Mouse (Mus musculus): ENCODE data around the gene Fosb.

Gene Fosb

GRCm38 (mm10) chr7:19282385-19282784, 27.5 kb downstream of the Fosb start, which contains the start of gene Rtn2:
Gene Rtn2 (plus strand): TSS chr7:19282624.
- peak; percentile 74 to 76 for DNase-seq (ENCODE audit: low spot score in 2 of 2)

DNA sequence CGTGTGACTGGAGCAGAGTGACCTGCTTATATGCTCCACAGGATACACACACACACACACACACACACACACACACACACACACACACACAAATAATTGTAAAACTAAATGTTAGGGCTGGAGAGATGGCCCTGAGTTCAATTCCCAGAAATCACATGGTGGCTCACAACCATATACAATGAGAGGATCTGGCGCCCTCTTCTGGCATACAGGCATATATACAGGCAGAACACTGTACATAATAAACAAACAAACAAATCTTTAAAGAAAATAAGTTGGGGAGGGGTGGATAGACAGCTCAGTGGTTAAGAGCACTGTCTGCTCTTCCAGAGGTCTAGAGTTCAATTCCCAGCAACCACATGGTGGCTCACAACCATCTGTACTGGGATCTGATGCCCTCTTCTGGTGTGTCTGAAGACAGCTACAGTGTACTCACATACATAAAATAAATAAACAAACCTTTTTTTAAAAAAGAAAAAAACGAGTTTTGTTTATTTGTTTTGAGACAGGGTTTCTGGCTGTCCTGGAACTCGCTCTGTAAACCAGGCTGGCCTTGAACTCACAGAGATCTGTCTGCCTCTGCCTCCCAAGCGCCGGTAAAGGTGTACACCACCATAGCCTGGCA, 28.1 kb downstream of the Fosb start:
- DNase-seq (ENCODE audit: low spot score in 2 of 2): peak; percentile 42 to 59

GRCm38 (mm10) chr7:19279581-19280114, 30.2 kb downstream of the Fosb start, which contains the start of gene Ppm1n:
Gene Ppm1n (minus strand): TSS chr7:19280064.
- DNase-seq (ENCODE audit: low spot score in 2 of 2): peak in 1 of 2 experiments; percentile 13

DNA sequence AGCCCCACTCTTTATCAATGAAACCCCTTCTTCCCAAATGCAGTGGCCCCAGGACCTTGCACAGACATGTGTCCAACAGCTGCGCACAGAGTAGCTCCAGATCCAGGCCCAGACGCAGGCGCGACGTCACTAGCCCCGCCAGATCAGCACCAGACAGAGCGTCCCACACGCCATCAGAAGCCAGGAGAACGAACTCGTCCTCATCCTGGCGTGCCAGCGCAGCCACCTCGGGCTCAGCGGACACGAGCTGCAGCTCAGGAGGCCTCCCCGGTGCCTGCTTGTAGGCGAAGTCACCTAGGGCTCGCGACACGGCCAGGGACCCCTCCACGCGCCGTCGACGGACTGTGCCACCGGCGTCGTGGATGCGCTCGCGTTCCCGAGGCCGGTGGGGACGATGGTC, 30.8 kb downstream of the Fosb start:
- no peak for DNase-seq (ENCODE audit: low spot score in 2 of 2)

GRCm38 (mm10) chr7:19276253-19276652, 33.6 kb downstream of the Fosb start:
- no peak for DNase-seq (ENCODE audit: low spot score in 2 of 2)

- peak; percentile 79 to 88 for DNase-seq (ENCODE audit: low spot score in 2 of 2)
Measured at GRCm38 (mm10) chr7:19272173-19272764, 37.6 kb downstream of the Fosb start.

GRCm38 (mm10) chr7:19271238-19272172, 38.3 kb downstream of the Fosb start, which contains the start of gene Vasp:
Gene Vasp (minus strand): TSS chr7:19271817.
- DNase-seq (ENCODE audit: low spot score in 2 of 2): peak; percentile 71 to 81

DNA sequence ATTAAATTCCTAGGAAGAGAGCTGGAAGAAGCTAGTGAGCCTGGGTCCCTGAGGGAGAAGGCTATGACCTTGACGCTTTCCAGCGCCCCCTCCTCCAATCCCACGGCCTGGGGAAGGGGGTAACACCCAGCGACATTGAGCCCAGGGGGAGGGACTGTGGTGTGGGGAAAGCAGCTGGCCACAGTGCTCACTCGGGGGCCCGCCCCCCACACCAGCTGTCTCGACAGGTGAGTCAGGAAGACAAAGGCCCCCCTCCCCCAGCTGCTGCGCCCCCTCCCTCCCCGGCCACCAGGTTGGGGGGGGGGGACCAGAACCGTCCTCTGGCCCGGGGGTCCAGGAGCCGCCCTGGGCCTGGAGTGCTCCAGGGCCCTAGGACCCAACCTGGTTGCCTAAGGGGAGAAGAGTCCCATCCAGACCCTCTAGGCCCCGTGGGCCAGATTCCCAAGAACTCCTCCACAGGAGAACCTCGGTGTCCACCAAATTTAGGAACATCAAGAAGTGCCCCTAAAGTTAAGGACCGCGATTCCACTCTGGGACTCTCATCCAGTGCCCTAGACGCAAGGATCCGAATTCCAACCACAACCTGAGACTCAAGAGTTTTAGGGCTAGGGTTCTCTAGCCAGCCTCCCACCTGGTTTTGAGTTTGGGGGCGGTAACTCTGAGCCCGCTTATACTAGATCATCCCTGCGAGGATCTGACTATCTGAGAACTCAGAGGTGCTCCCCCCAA, 39.2 kb downstream of the Fosb start:
- DNase-seq (ENCODE audit: low spot score in 2 of 2): peak in 1 of 2 experiments; percentile 20

- peak; percentile 36 for DNase-seq (ENCODE audit: low spot score in 2 of 2)
Measured at GRCm38 (mm10) chr7:19269721-19270441, 40.0 kb downstream of the Fosb start.

- peak in 1 of 2 experiments; percentile 17 for DNase-seq (ENCODE audit: low spot score in 2 of 2)
Measured at GRCm38 (mm10) chr7:19268993-19269681, 40.7 kb downstream of the Fosb start.

- peak; percentile 20 to 22 for DNase-seq (ENCODE audit: low spot score in 2 of 2)
Measured at GRCm38 (mm10) chr7:19267051-19267450, 42.8 kb downstream of the Fosb start.

DNA sequence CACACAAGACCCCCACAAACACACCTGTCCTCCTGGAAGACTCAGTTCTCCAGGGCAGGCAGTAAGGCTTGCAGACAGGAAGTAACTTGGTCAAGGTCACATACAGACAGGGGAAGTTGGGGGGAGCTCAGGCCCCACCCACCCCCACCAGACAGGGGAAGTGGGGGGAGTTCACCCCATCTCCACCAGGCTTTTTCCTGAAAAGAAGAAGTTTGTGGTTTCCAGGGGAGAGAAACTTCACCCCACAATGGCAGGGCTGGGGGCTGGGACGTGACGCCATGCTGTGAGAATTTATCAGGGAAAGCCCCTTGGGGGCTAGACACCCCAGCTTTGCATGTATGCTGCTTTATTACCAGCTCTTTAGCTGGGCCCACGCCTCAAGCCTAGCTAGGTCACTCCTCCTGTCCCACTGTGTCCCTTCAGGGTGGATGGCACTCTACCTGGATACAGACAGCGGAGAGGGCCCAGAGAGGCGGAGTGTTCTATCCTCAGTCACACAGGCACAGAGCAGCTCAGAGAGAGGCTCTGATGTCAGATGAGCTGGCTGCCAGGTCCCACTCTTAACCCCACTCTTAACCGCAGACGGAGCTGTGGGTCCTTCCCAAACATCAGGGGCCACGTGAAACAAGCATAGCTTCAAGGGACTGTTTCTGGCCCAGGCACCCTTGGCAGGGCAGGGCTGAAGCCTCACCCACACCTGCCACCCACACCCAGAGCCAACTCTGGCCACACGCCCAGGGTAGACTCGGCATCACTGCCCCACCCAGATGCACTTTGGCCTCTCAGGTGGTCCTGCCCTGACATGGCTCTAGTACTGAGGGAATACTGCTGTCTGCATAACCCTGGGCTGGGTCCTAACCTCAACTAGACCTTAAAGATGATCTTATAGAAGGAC, 43.7 kb downstream of the Fosb start:
- DNase-seq (ENCODE audit: low spot score in 2 of 2): peak; percentile 65 to 84

DNA sequence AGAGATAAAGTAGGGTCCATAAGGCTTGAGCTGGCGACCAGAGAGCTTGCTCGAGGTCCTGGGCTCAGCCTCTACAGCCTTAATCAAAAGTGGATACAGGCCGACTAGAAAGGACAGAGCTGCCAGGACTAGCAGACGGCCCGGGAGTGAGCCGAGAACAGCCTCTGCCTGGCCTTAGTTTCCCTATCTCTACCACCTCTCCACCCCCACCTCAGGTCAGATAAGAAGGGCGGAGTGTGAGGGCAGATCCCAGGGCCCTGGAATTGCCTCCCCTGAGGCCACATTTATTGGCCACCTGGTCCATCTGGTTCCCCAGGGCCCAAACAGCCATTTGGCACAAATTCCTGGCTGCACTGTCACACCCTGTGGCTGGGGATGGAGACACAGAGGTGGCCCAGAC, 44.7 kb downstream of the Fosb start:
- no peak for DNase-seq (ENCODE audit: low spot score in 2 of 2)

DNA sequence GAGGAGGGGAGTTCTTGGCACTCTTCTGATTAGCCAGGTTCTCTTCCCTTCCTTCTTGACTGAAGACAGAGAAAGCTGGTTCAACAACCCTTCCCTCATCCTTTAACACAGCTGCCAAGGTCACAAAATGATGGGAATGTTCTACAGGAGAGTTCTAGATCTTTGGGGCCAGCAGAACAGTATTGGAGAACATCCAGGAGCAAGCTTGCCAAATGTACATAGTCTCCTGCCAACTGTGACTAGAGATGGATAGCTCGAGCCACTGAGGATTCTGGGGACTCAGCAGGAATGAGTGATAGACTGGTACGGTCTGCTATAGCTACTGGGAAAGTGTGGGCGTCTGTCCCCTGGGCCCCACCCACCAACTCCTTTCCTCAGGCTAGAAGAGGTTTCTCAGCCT, 51.5 kb downstream of the Fosb start:
- DNase-seq (ENCODE audit: low spot score in 2 of 2): no peak

- DNase-seq (ENCODE audit: low spot score in 2 of 2): no peak
Measured at GRCm38 (mm10) chr7:19257390-19258022, 52.3 kb downstream of the Fosb start.

DNA sequence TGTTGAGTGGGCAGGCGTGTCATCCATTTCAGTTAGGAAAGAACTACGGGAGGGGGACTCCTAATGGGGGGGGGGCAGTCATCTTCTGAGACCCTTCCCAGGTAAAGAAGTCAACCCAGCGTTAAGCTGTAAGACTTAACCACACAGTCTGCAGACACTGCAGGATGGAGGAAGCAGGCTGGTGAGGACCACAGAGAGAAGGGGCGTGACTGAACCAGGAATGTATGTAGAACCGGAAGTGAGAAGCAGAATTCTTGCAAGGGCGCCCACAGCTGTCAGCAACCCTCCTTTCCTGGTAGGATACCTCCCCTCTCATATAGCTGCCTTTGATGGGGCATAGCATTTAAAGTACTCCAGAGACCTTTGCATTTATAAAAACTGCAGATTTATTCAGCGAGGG, 53.3 kb downstream of the Fosb start:
- no peak for DNase-seq (ENCODE audit: low spot score in 2 of 2)

DNA sequence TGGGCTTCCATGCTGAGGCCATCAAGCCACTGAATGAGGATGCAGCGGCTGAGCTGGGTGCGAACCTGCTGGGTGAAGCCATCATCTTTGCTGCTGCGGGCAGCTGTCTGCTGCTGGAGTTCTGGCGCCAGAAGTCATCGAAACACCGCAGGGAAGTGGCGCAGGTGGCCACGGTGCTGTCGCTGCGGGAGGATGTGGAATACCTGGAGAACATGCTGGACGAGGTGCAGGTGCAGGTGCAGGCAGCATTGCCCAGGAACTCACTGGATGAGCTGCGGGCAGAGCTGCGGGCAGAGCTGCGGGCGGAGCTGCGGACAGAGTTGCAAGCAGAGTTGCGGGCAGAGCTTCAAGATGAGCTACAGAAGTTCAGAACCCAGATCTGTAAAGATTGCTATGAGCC, 54.5 kb downstream of the Fosb start:
- no peak for DNase-seq (ENCODE audit: low spot score in 2 of 2)

DNA sequence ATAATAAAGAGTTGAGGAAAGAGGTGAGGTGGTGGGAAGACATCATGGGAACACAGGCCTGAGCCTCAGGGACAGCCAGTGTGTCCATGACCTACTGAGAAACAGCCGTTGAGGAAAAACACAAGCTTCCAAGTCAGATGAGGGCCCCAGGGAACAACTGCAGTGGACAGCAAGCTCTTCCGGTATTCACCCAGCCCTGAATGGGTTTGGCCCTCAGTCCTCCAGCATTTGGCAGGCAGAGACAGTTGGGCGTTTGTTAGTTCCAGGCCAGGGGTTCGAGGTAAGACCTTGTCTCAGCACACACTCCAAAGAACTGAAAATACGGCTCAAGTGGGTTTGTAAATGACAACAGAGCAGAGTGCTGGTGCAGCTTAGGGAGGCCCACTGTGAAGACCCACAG, 56.4 kb downstream of the Fosb start:
- no peak for DNase-seq (ENCODE audit: low spot score in 2 of 2)
